Mouse (Mus musculus) heart, embryonic 10.5 days (tissue): Measurements from ENCODE around the gene Gm6993. TPM values are rescaled to one million over a fixed set of nuclear protein-coding genes. Genes with fewer than 3 reads are reported as not detected.

Experiments
- DNase-seq: peaks from one replicate; pipeline ENCODE4 v3.0.0-alpha.2; 2017; ENCODE audit warnings: low spot score
- H3K27ac ChIP-seq: fragments of 300-500 bp; sonication (generic); 2 replicates; pipeline ENCODE4 v1.5.1; 2016; ENCODE audit warnings: mild to moderate bottlenecking
- H3K27me3 ChIP-seq: fragments of 300-500 bp; sonication (generic); 2 replicates; pipeline ENCODE4 v1.6.1; 2016; ENCODE audit warnings: mild to moderate bottlenecking; ENCODE audit not compliant: poor library complexity, insufficient read depth, severe bottlenecking
- H3K36me3 ChIP-seq: fragments of 300-500 bp; sonication (generic); 2 replicates; pipeline ENCODE4 v1.6.1; 2016; ENCODE audit warnings: mild to moderate bottlenecking, moderate library complexity
- H3K4me1 ChIP-seq: fragments of 300-500 bp; sonication (generic); 2 replicates; pipeline ENCODE4 v1.6.1; 2016; ENCODE audit warnings: mild to moderate bottlenecking
- H3K4me3 ChIP-seq: fragments of 300-500 bp; sonication (generic); 2 replicates; pipeline ENCODE4 v1.5.1; 2016; ENCODE audit warnings: mild to moderate bottlenecking, moderate library complexity
- H3K9me3 ChIP-seq: fragments of 300-500 bp; sonication (generic); 2 replicates; pipeline ENCODE4 v1.6.1; 2016; ENCODE audit warnings: mild to moderate bottlenecking, moderate library complexity
- WGBS: fragments of 180-500 bp; shearing (Covaris S2); methylation state at CpG from one replicate; pipeline ENCODE4 v1.1.7; 2016; 5-methylcytosine and 5-hydroxymethylcytosine counted together
- polyA plus RNA-seq: library from polyadenylated mRNA; unstranded; fragments of >200 nt; fragmentation: Nextera tagmentation; extraction: Ambion mirVana; gene quantifications from 2 replicates; pipeline ENCODE4 v1.2.1, GENCODE M21; 2016

Gene Gm6993
- polyA plus RNA-seq, 1 experiment from 2014 or later, result not detected

DNA sequence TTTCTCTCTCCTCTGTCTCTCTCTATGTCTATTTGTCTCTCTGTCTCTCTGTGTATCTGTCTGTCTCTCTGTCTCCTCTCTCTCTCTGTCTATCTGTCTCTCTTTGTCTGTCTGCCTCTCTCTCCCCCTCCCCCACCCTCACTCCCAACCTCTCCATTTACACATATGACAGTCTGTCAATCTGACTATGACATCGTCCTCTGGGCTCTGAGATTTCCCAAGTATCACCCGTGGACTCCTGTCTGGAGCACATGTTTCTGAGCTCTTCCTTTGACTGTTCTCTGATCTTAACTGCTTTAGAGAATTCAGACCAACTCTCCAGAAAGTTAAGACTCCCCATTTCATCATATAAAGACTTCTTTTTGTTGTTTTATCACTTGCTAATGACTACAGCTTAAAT is 18.3 kb upstream of the Gm6993 start:
- no peaks in the 10 kb centered on the region for H3K9me3 ChIP-seq

DNA sequence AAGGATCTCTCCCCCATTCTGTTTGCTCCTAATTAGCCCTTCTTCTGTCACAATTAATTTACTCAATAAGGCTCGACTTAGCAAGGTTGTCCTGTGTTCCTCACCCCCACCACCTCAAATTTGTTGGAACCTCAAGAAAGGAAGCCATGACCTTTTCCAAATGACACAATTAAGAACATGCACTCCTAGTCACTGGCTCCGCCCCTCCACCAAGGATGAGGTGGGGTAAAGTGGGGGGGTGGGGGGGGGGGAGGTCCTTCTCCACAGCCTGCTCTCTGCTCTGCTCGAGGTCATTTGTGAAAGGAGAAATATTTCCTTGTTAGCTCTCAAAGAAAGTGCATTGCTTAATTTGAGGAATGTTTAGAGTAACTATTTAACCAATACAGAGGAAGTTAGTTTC is 17.8 kb upstream of the Gm6993 start:
- H3K4me3 ChIP-seq, result no peak overlapping the region
- no peak for DNase-seq
- H3K4me1 ChIP-seq, result peaks cover 22% of the 10 kb centered on the region
- H3K27ac ChIP-seq, result 0 out of 2 replicates have a peak overlapping the region, but pooled peaks have one; percentile 16
- H3K36me3 ChIP-seq, result no peaks in the 10 kb centered on the region
- H3K9me3 ChIP-seq, result no peaks in the 10 kb centered on the region
- H3K27me3 ChIP-seq, result no peaks in the 10 kb centered on the region
- WGBS, result 32% methylated on average over 3 of the region's 3 CpGs

More for the DNA sequence above, 18.3 kb upstream of the Gm6993 start:
- H3K36me3 ChIP-seq, result no peaks in the 10 kb centered on the region
- WGBS, result 33% methylated on average over 2 of the region's 2 CpGs
- no peak for DNase-seq
- H3K4me3 ChIP-seq, result no peak overlapping the region
- no peak overlapping the region for H3K27ac ChIP-seq
- H3K4me1 ChIP-seq, result peaks cover 23% of the 10 kb centered on the region
- H3K27me3 ChIP-seq, result no peaks in the 10 kb centered on the region

DNA sequence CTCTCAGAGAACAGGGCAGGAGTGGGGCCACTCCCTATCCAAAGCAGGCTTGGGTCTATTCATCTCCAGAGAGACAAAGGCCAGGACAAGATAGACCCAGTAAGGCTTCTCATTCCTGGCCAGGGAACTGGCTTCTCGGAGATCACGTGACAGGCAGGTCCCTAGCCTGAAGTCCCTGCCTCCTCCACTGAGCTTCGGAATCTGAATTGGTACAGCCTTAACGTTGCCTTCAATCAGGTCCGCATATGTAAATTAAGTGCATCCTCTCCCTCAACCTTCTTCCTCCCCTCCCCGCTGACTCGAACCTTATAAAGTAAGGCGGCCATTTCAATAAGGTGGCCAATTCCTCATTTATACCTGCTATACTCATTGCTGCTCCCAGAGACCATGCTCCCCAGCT is 15.1 kb upstream of the Gm6993 start:
- no peaks in the 10 kb centered on the region for H3K36me3 ChIP-seq
- WGBS, result 43% methylated on average over 8 of the region's 8 CpGs
- no peaks in the 10 kb centered on the region for H3K9me3 ChIP-seq
- no peak overlapping the region for H3K4me3 ChIP-seq
- no peak for DNase-seq
- H3K4me1 ChIP-seq, result peaks cover 32% of the 10 kb centered on the region
- no peaks in the 10 kb centered on the region for H3K27me3 ChIP-seq
- no peak overlapping the region for H3K27ac ChIP-seq

DNA sequence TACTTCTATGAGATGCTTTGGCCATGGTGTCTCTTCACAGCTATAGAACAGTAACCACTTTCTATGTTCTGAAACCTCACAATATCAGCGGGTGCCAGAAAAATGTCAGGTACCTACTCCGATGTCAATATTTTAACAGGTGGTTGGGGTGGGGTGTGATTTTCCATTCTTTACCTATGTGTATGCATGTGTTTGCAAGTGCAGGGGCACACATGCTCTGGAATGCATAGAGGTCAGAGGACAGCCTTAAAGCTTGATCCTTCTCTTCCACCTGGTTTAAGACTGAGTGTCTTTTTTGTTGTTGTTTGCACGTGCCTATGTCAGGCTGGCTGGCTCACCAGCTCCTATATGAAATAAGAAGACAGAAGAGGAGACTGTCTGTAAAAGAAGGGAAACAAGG is 13.4 kb upstream of the Gm6993 start:
- no peaks in the 10 kb centered on the region for H3K36me3 ChIP-seq
- no peak overlapping the region for H3K27ac ChIP-seq
- no peak overlapping the region for H3K4me3 ChIP-seq
- peaks cover 30% of the 10 kb centered on the region for H3K4me1 ChIP-seq
- no peaks in the 10 kb centered on the region for H3K27me3 ChIP-seq
- H3K9me3 ChIP-seq, result no peaks in the 10 kb centered on the region
- no peak for DNase-seq
- WGBS, result 80% methylated on average over 3 of the region's 3 CpGs

DNA sequence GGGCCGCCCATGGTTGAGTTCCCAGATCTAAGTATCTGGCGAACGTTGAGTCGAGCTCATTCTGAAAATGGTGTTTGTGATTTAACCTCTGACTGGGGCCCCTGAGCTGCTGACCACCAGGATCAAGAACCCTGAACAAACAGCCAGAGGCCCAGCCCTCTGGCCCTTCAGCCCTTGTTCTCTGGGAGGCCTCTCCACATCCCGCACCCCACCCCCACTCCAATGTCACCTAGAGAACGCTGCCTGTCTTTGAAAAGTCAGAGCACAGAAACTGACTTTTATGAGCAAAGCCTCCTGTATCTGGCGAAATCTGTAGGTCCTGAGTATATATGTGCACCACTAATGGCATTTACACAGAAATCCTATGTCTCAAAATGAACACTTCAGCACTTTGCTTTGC is 11.7 kb upstream of the Gm6993 start:
- no peak for DNase-seq

DNA sequence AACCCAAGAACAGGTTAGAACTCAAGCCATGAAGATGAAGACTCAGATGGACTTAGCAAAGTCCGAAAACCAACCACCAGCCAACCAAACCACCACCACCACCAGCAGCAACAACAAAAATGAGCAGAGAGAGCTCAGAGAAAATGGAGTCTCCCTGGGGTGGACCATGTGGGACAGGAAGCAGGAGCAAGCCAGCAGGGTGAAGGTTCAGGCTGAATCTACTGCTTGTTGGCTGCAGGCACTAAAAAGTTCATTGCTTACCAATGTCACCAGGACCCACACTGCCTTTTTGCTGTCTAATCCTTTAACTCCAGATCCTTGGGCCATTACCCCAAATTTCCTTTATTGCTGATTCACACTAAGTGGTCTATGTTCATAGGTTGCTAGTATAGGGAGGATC is 7.9 kb upstream of the Gm6993 start:
- H3K4me1 ChIP-seq, result peaks cover 46% of the 10 kb centered on the region
- no peaks in the 10 kb centered on the region for H3K9me3 ChIP-seq
- no peak for DNase-seq
- H3K27ac ChIP-seq, result peak overlapping the region; percentile 73; the same call in 1 of the 2 replicates
- H3K4me3 ChIP-seq, result no peak overlapping the region
- no peaks in the 10 kb centered on the region for H3K27me3 ChIP-seq
- 64% methylated on average over 1 of the region's 1 CpGs for WGBS
- no peaks in the 10 kb centered on the region for H3K36me3 ChIP-seq

More for the DNA sequence above, 11.7 kb upstream of the Gm6993 start:
- H3K27me3 ChIP-seq, result no peaks in the 10 kb centered on the region
- WGBS, result 29% methylated on average over 7 of the region's 7 CpGs
- H3K27ac ChIP-seq, result peak overlapping the region; percentile 84
- peaks cover 34% of the 10 kb centered on the region for H3K4me1 ChIP-seq
- no peaks in the 10 kb centered on the region for H3K36me3 ChIP-seq
- H3K4me3 ChIP-seq, result no peak overlapping the region
- H3K9me3 ChIP-seq, result no peaks in the 10 kb centered on the region

DNA sequence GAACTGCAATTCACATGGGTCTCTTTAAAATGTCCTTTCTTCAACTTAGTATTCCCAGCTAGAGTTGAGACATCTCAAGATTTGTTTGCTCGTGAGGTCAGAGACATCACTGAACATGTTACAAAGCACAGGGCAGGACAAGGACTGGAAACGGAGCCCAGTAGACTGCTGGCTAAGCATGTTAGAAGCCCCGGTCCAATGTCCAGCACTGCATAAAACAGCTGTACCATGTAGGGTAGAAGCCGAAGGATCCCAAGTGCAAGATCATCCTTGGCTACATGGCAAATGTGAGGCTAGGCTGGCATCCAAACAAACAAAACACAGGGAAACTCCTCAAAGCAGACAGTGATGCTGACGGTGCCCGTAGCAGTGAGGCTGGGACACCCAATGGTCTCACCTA is 5.6 kb upstream of the Gm6993 start:
- H3K4me1 ChIP-seq, result peaks cover 34% of the 10 kb centered on the region
- no peaks in the 10 kb centered on the region for H3K9me3 ChIP-seq
- no peaks in the 10 kb centered on the region for H3K27me3 ChIP-seq
- no peak overlapping the region for H3K27ac ChIP-seq
- DNase-seq, result no peak
- 92% methylated on average over 6 of the region's 6 CpGs for WGBS
- H3K4me3 ChIP-seq, result no peak overlapping the region
- no peaks in the 10 kb centered on the region for H3K36me3 ChIP-seq

DNA sequence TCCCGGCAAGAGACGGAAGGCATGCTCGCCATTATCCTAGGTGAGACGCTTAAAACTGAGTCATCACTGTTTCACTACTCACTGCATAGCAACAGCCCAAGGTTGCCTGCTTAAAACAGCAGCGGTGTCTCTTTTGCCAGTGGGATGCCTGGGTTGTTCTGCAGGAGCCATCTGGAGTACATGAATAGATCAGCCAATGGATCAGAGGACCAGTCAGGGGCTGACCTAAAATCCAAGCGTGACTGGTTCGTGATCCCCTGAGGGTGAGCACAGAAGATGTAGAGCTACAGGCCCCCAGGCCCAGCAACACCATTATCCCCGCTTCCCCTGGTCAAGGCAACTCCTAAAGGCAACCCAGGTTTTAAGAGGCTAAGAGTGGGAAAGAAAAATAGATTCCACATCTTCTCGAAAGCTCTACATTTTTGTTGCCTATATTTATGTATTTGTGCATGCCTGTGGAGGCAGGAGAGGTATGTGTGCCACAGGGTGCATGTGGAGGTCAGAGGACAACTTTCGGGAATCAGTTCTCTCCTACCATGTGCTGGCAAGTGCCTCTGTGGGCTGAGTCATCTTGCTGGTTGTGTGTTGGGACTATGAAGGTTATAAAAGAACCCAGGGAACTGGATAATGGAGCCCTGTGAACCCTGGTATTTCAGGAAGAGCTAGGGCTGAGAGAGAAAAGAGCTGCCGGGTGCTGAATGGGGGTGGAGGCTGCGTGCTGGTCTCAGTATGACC is 3.5 kb upstream of the Gm6993 start:
- H3K4me3 ChIP-seq, result no peak overlapping the region
- H3K27me3 ChIP-seq, result no peaks in the 10 kb centered on the region
- WGBS, result 67% methylated on average over 12 of the region's 12 CpGs
- H3K27ac ChIP-seq, result peak overlapping the region; percentile 29; the same call in 1 of the 2 replicates
- DNase-seq, result no peak
- H3K4me1 ChIP-seq, result peaks cover 30% of the 10 kb centered on the region
- H3K9me3 ChIP-seq, result no peaks in the 10 kb centered on the region
- no peaks in the 10 kb centered on the region for H3K36me3 ChIP-seq

DNA sequence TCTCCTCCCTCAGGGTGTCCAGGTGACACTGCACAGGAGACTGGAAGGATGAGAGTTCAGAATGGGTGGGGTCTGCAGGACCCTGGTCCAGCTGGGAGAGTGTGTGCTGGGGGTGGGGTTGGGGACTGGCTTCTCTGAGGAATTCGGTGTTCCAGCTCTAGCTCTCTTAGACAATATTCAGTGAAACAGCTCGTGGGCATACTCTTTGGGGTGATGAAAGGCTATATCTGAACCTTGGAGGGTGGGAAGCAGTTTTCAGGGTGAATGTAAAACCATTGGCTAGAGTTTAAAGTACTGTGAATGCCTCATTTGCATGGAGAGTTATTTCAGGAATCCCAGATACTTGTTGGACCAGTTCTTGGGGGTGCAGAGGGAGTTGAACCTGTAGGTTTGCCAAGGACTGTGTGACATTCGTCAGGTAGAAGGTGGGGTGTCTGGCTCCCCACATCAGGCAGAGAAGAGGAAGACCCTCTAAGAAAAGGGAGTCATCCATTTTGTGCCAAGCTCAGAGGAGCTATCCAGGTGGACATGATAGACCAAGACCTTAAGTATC is 1.5 kb upstream of the Gm6993 start:
- H3K4me3 ChIP-seq, result no peak overlapping the region
- H3K4me1 ChIP-seq, result peaks cover 16% of the 10 kb centered on the region
- H3K27me3 ChIP-seq, result no peaks in the 10 kb centered on the region
- H3K36me3 ChIP-seq, result no peaks in the 10 kb centered on the region
- WGBS, result 68% methylated on average over 3 of the region's 3 CpGs
- no peak for DNase-seq
- no peak overlapping the region for H3K27ac ChIP-seq
- no peaks in the 10 kb centered on the region for H3K9me3 ChIP-seq

DNA sequence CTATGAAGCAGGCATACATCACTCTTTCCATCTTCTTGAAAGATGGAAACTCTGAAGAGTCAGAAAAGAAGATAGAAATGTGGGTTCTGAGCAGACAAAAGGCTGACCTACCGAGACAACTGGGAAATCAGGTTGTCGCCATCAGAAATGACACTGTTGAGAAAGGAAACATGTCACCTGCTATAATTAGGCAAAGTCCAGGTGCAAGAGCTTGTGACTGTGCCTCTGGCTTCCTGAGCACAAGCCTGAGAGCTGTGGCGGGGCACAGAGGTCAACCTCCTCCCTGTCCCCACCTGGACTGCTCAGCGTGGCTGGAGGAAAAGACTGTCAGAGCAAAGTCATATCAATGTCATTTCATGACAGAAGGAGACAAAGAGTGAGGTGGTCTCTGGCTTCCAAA is 772 bp upstream of the Gm6993 start:
- no peak for DNase-seq
- no peaks in the 10 kb centered on the region for H3K36me3 ChIP-seq
- no peak overlapping the region; the same call in 1 of the 2 replicates for H3K27ac ChIP-seq
- H3K4me1 ChIP-seq, result peaks cover 16% of the 10 kb centered on the region
- H3K27me3 ChIP-seq, result no peaks in the 10 kb centered on the region
- 39% methylated on average over 4 of the region's 4 CpGs for WGBS
- no peak overlapping the region for H3K4me3 ChIP-seq
- no peaks in the 10 kb centered on the region for H3K9me3 ChIP-seq

DNA sequence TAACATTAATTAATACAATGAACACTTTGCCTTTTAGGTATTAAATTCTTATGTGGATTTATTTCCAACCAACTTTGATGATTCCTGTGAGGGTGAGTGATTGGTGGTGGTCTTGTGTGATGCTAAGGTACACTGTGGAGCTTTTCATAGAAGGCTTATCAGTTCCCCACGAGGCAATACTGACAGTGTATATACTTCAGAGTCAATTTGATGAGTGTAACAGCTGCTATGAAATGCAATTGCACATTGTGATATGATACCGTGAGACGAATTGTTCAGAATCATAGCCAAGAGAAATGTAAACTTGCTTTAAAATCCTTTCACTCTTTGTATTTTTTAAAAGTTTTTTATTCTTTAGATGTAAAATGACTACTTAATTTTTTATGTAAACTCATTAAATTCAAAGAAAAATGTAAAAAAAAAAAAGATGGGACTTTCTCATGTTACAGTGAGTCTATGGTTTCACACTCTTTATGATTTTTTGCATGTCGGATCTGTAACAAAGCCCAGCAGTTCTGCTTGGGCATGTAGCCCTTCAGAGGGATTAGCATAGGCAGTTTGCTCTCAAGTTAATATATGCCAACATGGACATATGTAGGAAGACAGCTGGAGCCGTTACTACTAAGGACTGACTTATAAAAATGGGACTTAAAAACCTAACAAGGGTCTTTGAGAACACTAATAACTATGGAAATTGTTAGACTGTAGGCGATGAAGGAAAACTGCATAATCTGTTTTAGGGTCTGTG is 1.2 kb downstream of the Gm6993 start:
- H3K27me3 ChIP-seq, result no peaks in the 10 kb centered on the region
- H3K36me3 ChIP-seq, result no peaks in the 10 kb centered on the region
- H3K9me3 ChIP-seq, result no peaks in the 10 kb centered on the region
- H3K27ac ChIP-seq, result no peak overlapping the region
- peaks cover 25% of the 10 kb centered on the region for H3K4me1 ChIP-seq
- 79% methylated on average over 6 of the region's 6 CpGs for WGBS
- no peak for DNase-seq
- H3K4me3 ChIP-seq, result no peak overlapping the region

DNA sequence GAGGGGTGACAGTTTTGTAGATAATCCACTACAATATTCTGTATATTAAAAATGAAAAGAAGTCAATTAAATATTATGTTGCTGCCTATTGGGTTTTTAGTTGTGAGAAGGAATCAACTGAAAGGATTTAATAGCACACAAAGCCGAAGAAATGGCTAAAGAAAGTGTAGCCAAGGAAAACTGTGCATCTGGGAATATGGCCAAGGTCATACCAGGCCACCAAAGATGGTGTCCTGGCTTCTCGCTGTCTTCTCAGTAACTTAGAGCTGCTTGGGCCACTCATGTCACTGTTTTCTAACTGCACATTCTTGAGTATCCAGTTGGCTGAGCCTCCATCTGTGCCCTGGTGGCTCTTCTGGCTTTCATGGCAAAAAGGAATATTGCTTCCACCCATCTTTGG is 3.4 kb downstream of the Gm6993 start:
- Histone ChIP-seq H3K4me1 (peaks cover 27% of the 10 kb centered on the region), H3K4me3 (no peak overlapping the region), H3K27me3 (no peaks in the 10 kb centered on the region), H3K36me3 (no peaks in the 10 kb centered on the region), H3K9me3 (no peaks in the 10 kb centered on the region), H3K27ac (no peak overlapping the region)
- DNase-seq, result no peak
- 75% methylated on average over 2 of the region's 2 CpGs for WGBS

DNA sequence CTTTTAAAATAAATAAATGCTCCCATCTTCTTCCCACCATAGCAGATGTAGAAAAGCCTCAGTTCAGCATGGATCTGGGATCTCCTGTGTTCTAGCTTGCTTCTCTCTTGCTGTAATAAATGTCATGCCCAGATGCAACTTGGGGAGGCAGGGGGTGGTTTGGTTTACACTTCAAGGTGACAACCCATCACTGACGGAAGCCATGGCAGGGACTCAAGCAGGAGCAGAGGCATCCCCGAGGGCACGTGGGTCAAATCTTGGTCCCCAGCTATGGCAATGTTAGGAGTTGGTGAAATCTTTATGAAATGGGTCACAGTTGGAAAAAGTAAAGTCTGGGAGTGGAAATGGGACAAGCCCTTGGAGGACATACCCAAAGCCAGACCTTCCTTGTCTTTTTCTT is 4.1 kb downstream of the Gm6993 start:
- WGBS, result 82% methylated on average over 3 of the region's 3 CpGs
- DNase-seq, result no peak
- Histone ChIP-seq H3K9me3 (no peaks in the 10 kb centered on the region), H3K27me3 (no peaks in the 10 kb centered on the region), H3K4me1 (peaks cover 31% of the 10 kb centered on the region), H3K36me3 (no peaks in the 10 kb centered on the region), H3K4me3 (no peak overlapping the region), H3K27ac (no peak overlapping the region)
